12 mouse cellular contexts compared by ENCODE assay signal in the genomic region with DNA sequence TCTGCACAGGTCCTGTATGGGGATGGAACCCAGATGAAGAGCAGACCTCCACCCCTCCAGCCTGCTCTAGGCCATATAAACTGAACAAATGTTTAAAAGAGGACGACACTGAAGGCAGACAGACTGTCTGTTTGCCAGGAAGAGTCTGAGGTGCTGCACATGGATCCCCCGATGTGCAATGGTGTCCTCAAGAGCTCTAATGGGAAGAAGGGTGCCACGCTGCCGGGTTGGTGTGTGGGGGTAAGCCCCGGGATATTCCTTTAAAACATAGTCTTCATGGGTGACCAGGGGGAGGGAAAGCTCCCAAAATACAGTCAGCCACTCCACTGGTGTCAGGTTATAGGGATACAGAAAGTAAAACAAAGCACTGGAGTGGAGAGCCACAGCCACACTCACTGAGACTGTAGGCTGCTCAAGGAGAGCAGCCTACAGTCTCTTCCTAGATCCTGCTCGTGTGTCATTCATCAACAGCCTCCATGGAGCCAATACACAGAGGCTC. TPM values are rescaled to one million over a fixed set of nuclear protein-coding genes. Genes with fewer than 3 reads are reported as not detected.
DNase-seq lines count a peak whose midpoint lies in the region; ATAC-seq and TF ChIP-seq lines count a peak whose summit lies in the region.
"Had no signal": no experiment of that assay in that cellular context is flagged by ENCODE, and none has a peak within 500 bp of the region (broad histone marks: within the 10 kb centered on the region; RNA-seq: fewer than 3 reads in every experiment).

No protein-coding gene starts in this region.

- no peak overlapping the region for H3K4me3 ChIP-seq in heart, adult 2 months
- H3K4me3 ChIP-seq in lung, embryonic 15.5 days = no peak overlapping the region
- no peak overlapping the region for H3K4me3 ChIP-seq in neural tube, embryonic 15.5 days (replicated peaks)
- H3K4me3 ChIP-seq in midbrain, embryonic 15.5 days = no peak overlapping the region

- H3K27ac ChIP-seq in heart, adult 2 months = peak overlapping the region; percentile 75
- peak overlapping the region; percentile 66 for H3K27ac ChIP-seq in lung, embryonic 15.5 days
- H3K27ac ChIP-seq in neural tube, embryonic 15.5 days (replicated peaks) = peak overlapping the region; percentile 23; the same call in 1 of the 2 replicates
- no peak overlapping the region for H3K27ac ChIP-seq in midbrain, embryonic 15.5 days

- ATAC-seq in lung, embryonic 15.5 days (ENCODE audit: borderline replicate concordance, extremely low read depth, low FRiP score, low TSS enrichment) = 0 out of 2 replicates have a peak, but pooled peaks have one; percentile 17
- peak; percentile 4; the same call in 1 of the 2 replicates for ATAC-seq in granulocyte monocyte progenitor cell, adult 5-6 weeks (replicated peaks; ENCODE audit: poor library complexity, severe bottlenecking)
- ATAC-seq in neural tube, embryonic 15.5 days (ENCODE audit: low FRiP score) = no peak
- no peak for ATAC-seq in midbrain, embryonic 15.5 days (replicated peaks)

- H3K9me3 ChIP-seq in lung, embryonic 15.5 days = no peaks in the 10 kb centered on the region
- no peaks in the 10 kb centered on the region for H3K9me3 ChIP-seq in neural tube, embryonic 15.5 days (replicated peaks)
- H3K9me3 ChIP-seq in midbrain, embryonic 15.5 days = no peaks in the 10 kb centered on the region

- no peak for TF ChIP-seq CTCF in heart, adult 2 months (IDR thresholded peaks at IDR 0.05)

- peak overlapping the region; percentile 21 for H3K4me2 ChIP-seq in lung, embryonic 15.5 days
- H3K4me2 ChIP-seq in neural tube, embryonic 15.5 days = no peak overlapping the region
- no peak overlapping the region for H3K4me2 ChIP-seq in midbrain, embryonic 15.5 days

- 50% methylated on average over 6 of the region's 6 CpGs for WGBS in heart, adult 2 months
- WGBS in lung, embryonic 15.5 days = 55% methylated on average over 6 of the region's 6 CpGs
- WGBS in neural tube, embryonic 15.5 days = 77% methylated on average over 6 of the region's 6 CpGs
- WGBS in midbrain, embryonic 15.5 days = 83% methylated on average over 6 of the region's 6 CpGs

- peaks cover 46% of the 10 kb centered on the region for H3K4me1 ChIP-seq in heart, adult 2 months (ENCODE audit: control insufficient read depth, insufficient read depth, low read length)
- H3K4me1 ChIP-seq in lung, embryonic 15.5 days = peaks cover 61% of the 10 kb centered on the region
- peaks cover 6% of the 10 kb centered on the region; the same call in 1 of the 2 replicates for H3K4me1 ChIP-seq in neural tube, embryonic 15.5 days
- H3K4me1 ChIP-seq in midbrain, embryonic 15.5 days = no peaks in the 10 kb centered on the region

- no peaks in the 10 kb centered on the region for H3K79me2 ChIP-seq in heart, adult 2 months (replicated peaks; ENCODE audit: control insufficient read depth, insufficient read depth, low read length)

- TF ChIP-seq EP300 in heart, adult 2 months (IDR thresholded peaks at IDR 0.05; ENCODE audit: insufficient read depth, low read depth, low read length) = no peak

- TF ChIP-seq POLR2A in heart, adult 2 months (IDR thresholded peaks at IDR 0.05; ENCODE audit: insufficient read depth, low read depth, low read length) = no peak

- intact Hi-C loops in heart, adult 2 months (cut with DNase I) = loop anchor here (5.0 kb wide), 1 partner anchor 67 kb away; no protein-coding TSS in a partner anchor
- intact Hi-C loops in heart, postnatal 14 days (cut with DNase I) = no loop called here

- no peaks in the 10 kb centered on the region for H3K27me3 ChIP-seq in heart, adult 2 months (ENCODE audit: control insufficient read depth, insufficient read depth, low read length)
- no peaks in the 10 kb centered on the region for H3K27me3 ChIP-seq in lung, embryonic 15.5 days
- no peaks in the 10 kb centered on the region for H3K27me3 ChIP-seq in neural tube, embryonic 15.5 days (replicated peaks)
- no peaks in the 10 kb centered on the region for H3K27me3 ChIP-seq in midbrain, embryonic 15.5 days (replicated peaks)

- no peak for DNase-seq in heart, adult 2 months
- no peak for DNase-seq in heart, postnatal 14 days
- no peak for DNase-seq in lung, postnatal 25 days (ENCODE audit: low spot score)
- DNase-seq in right cerebral cortex, postnatal 36 days (ENCODE audit: low spot score in 2 of 2) = no peak
- DNase-seq: gastrocnemius, postnatal 14 days; kidney, postnatal 14 days; left cerebral cortex, postnatal 4 days; right cerebral cortex, postnatal 4 days had no signal

- H3K9ac ChIP-seq in heart, adult 2 months (ENCODE audit: low read depth, low read length) = no peak overlapping the region; the same call in 1 of the 2 replicates
- no peak overlapping the region for H3K9ac ChIP-seq in lung, embryonic 15.5 days
- no peak overlapping the region for H3K9ac ChIP-seq in neural tube, embryonic 15.5 days (replicated peaks)
- H3K9ac ChIP-seq in midbrain, embryonic 15.5 days = no peak overlapping the region

- peaks cover 2% of the 10 kb centered on the region; the same call in 1 of the 2 replicates for H3K36me3 ChIP-seq in heart, adult 2 months (ENCODE audit: control insufficient read depth, insufficient read depth, low read length)
- no peaks in the 10 kb centered on the region for H3K36me3 ChIP-seq in lung, embryonic 15.5 days
- H3K36me3 ChIP-seq in neural tube, embryonic 15.5 days = no peaks in the 10 kb centered on the region
- H3K36me3 ChIP-seq in midbrain, embryonic 15.5 days (replicated peaks) = no peaks in the 10 kb centered on the region

RNA-seq across cellular contexts. Expression of gene Ggta1, which starts 18.2 kb away (rescaled TPM):
- 10 to 100 TPM; 15.4 to 15.5 TPM for total RNA-seq in heart, adult 2 months (2021)
- 8.6 and 16.0 TPM in 2 replicates for polyA plus RNA-seq in heart, adult 2 months (2012; rRNA removed)
- 10 to 100 TPM; 25.1 to 26.3 TPM for total RNA-seq in heart, postnatal 14 days (2021)
- polyA plus RNA-seq in lung, embryonic 15.5 days (2015; fragmentation: Nextera tagmentation; extraction: Ambion mirVana) = 19.6 and 20.8 TPM in 2 replicates
- 37.2 and 49.6 TPM in 2 replicates for total RNA-seq in granulocyte monocyte progenitor cell, adult 5-6 weeks (2014; fragmentation: Nextera tagmentation)
- total RNA-seq in granulocyte monocyte progenitor cell, adult 5-6 weeks (2017) = 72.8 and 82.4 TPM in 2 replicates
- 7.4 and 14.2 TPM in 2 replicates for polyA plus RNA-seq in neural tube, embryonic 15.5 days (2015; fragmentation: Nextera tagmentation; extraction: Ambion mirVana)
- 6.3 and 6.6 TPM in 2 replicates for polyA plus RNA-seq in midbrain, embryonic 15.5 days (2015; fragmentation: Nextera tagmentation; extraction: Ambion mirVana)

RNA-seq across cellular contexts. Expression of gene 4930402F06Rik, which starts 47.8 kb away (rescaled TPM):
- not detected for total RNA-seq in heart, adult 2 months (2021)
- not detected in 2 replicates for polyA plus RNA-seq in heart, adult 2 months (2012; rRNA removed)
- not detected for total RNA-seq in heart, postnatal 14 days (2021)
- not detected in 2 replicates for polyA plus RNA-seq in lung, embryonic 15.5 days (2015; fragmentation: Nextera tagmentation; extraction: Ambion mirVana)
- total RNA-seq in granulocyte monocyte progenitor cell, adult 5-6 weeks (2014; fragmentation: Nextera tagmentation) = not detected in 2 replicates
- total RNA-seq in granulocyte monocyte progenitor cell, adult 5-6 weeks (2017) = not detected in 2 replicates
- polyA plus RNA-seq in neural tube, embryonic 15.5 days (2015; fragmentation: Nextera tagmentation; extraction: Ambion mirVana) = not detected in 2 replicates
- not detected in 2 replicates for polyA plus RNA-seq in midbrain, embryonic 15.5 days (2015; fragmentation: Nextera tagmentation; extraction: Ambion mirVana)
- total RNA-seq: gastrocnemius, postnatal 14 days; left cerebral cortex, postnatal 4 days had no signal

Comparison
In these comparisons a context has a peak if more than half of its experiments do, and no peak if none do; other contexts are left out.
1. ATAC-seq: peak in lung, embryonic 15.5 days (single experiment) and granulocyte monocyte progenitor cell, adult 5-6 weeks (single experiment); none in neural tube, embryonic 15.5 days (single experiment) and midbrain, embryonic 15.5 days (single experiment).